Mouse (Mus musculus): ENCODE measurements around the gene Tcf7l2. TPM values are rescaled to one million over a fixed set of nuclear protein-coding genes. Genes with fewer than 3 reads are reported as not detected.
A peak's percentile ranks its signal among the peaks of the same experiment; 100 is the strongest.

The Tcf7l2 gene
- polyA plus RNA-seq, 1 experiment from 2014 or later, result 41.7 TPM

- Histone ChIP-seq H3K36me3 (ENCODE audit: control insufficient read depth, insufficient read depth, low read length) (no peaks in the 10 kb centered on the region), H3K9ac (ENCODE audit: low read length) (no peak overlapping the region), H3K4me3 (ENCODE audit: low read depth, low read length) (no peak overlapping the region), H3K27ac (replicated peaks) (no peak overlapping the region), H3K4me1 (replicated peaks; ENCODE audit: control insufficient read depth, insufficient read depth) (0 out of 2 replicates have a peak, but pooled peaks cover 2% of the 10 kb centered on the region), H3K4me2 (replicated peaks; ENCODE audit: low read depth) (no peak overlapping the region), H3K9me3 (ENCODE audit: control insufficient read depth, low read length) (no peaks in the 10 kb centered on the region), H3K27me3 (ENCODE audit: control insufficient read depth, insufficient read depth, low read length) (no peaks in the 10 kb centered on the region)
- ATAC-seq (ENCODE audit: low FRiP score, low TSS enrichment), result no peak
- DNase-seq (ENCODE audit: low spot score), result no peak
- WGBS, result 51% methylated on average over 10 of the region's 10 CpGs
- TF ChIP-seq EP300 (optimal IDR thresholded peaks at IDR 0.05), result no peak
These were observed 155.0 kb downstream of the Tcf7l2 start for GRCm38 (mm10) chr19:55896629-55897028.

DNA sequence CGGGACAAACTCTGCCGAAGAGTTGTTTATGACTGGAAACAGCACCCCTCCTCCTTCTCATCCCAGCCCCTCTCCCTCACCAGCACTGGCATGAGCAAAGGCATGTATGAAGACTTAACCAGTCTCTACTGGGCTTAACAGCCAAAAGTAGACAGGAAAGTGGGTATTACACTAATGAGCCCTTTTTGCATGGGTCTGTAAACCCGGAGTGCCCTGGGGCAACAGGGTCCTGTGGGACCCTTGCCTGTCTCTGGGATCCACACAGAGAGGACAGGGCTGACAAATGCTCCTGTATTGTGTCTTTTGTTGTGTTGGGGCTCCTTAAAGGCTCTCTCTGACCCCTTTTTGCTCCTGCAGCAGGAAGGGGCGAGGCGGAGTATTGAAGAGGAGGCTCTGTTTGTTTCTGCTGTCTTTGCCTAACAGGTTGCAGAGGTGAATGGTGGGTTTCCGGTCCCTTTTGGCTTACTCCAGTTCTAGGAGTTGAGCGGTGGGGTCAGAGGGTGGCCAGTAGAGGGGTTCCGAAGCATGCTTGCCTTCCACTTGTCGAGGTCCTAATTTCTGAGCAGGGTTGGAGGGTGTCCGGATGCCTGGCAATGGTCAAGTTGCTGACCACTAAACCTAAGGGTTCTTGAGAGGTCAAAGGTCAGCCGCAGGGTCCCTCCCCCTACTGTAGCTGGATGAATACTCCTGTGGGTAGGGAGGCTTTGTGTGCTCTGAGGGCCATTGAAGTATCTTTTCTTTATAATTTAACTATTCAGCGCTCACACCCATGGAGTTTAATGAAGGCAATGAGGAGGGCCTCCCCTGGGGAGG lies 161.2 kb downstream of the Tcf7l2 start:
- DNase-seq (ENCODE audit: low spot score) (no peak), ATAC-seq (ENCODE audit: low FRiP score, low TSS enrichment) (no peak; the same call in 1 of the 2 replicates)
- Histone ChIP-seq H3K36me3 (ENCODE audit: control insufficient read depth, insufficient read depth, low read length) (no peaks in the 10 kb centered on the region), H3K9ac (ENCODE audit: low read length) (no peak overlapping the region), H3K4me3 (ENCODE audit: low read depth, low read length) (no peak overlapping the region), H3K9me3 (ENCODE audit: control insufficient read depth, low read length) (no peaks in the 10 kb centered on the region), H3K27me3 (ENCODE audit: control insufficient read depth, insufficient read depth, low read length) (no peaks in the 10 kb centered on the region), H3K27ac (replicated peaks) (no peak overlapping the region), H3K4me2 (replicated peaks; ENCODE audit: low read depth) (no peak overlapping the region), H3K4me1 (replicated peaks; ENCODE audit: control insufficient read depth, insufficient read depth) (0 out of 2 replicates have a peak, but pooled peaks cover 2% of the 10 kb centered on the region)
- TF ChIP-seq CTCF (IDR thresholded peaks at IDR 0.05; ENCODE audit: low read depth) (no peak), EP300 (optimal IDR thresholded peaks at IDR 0.05) (no peak)
- 85% methylated on average over 12 of the region's 12 CpGs for WGBS

- ATAC-seq (ENCODE audit: low FRiP score, low TSS enrichment) (peak; percentile 38; the same call in 1 of the 2 replicates), DNase-seq (ENCODE audit: low spot score) (peak; percentile 51)
- Histone ChIP-seq H3K4me3 (ENCODE audit: low read depth, low read length) (no peak overlapping the region), H3K4me2 (replicated peaks; ENCODE audit: low read depth) (no peak overlapping the region), H3K4me1 (replicated peaks; ENCODE audit: control insufficient read depth, insufficient read depth) (no peaks in the 10 kb centered on the region), H3K27ac (replicated peaks) (no peak overlapping the region), H3K9me3 (ENCODE audit: control insufficient read depth, low read length) (no peaks in the 10 kb centered on the region), H3K27me3 (ENCODE audit: control insufficient read depth, insufficient read depth, low read length) (no peaks in the 10 kb centered on the region), H3K36me3 (ENCODE audit: control insufficient read depth, insufficient read depth, low read length) (peaks cover 12% of the 10 kb centered on the region), H3K9ac (ENCODE audit: low read length) (no peak overlapping the region)
- TF ChIP-seq EP300 (optimal IDR thresholded peaks at IDR 0.05) (no peak), CTCF (IDR thresholded peaks at IDR 0.05; ENCODE audit: low read depth) (peak; percentile 74)
- 37% methylated on average over 7 of the region's 7 CpGs for WGBS
These were observed 167.4 kb downstream of the Tcf7l2 start for GRCm38 (mm10) chr19:55909039-55909438.

- no peak for ATAC-seq (ENCODE audit: low FRiP score, low TSS enrichment)
- no peak for DNase-seq (ENCODE audit: low spot score)
- TF ChIP-seq EP300 (optimal IDR thresholded peaks at IDR 0.05) (no peak), CTCF (IDR thresholded peaks at IDR 0.05; ENCODE audit: low read depth) (no peak)
- H3K9ac ChIP-seq (ENCODE audit: low read length), result no peak overlapping the region
- no peak overlapping the region for H3K4me3 ChIP-seq (ENCODE audit: low read depth, low read length)
- no peak overlapping the region for H3K4me2 ChIP-seq (replicated peaks; ENCODE audit: low read depth)
- H3K36me3 ChIP-seq (ENCODE audit: control insufficient read depth, insufficient read depth, low read length), result peaks cover 12% of the 10 kb centered on the region
- H3K27me3 ChIP-seq (ENCODE audit: control insufficient read depth, insufficient read depth, low read length), result no peaks in the 10 kb centered on the region
- no peaks in the 10 kb centered on the region for H3K9me3 ChIP-seq (ENCODE audit: control insufficient read depth, low read length)
- no peaks in the 10 kb centered on the region for H3K4me1 ChIP-seq (replicated peaks; ENCODE audit: control insufficient read depth, insufficient read depth)
- H3K27ac ChIP-seq (replicated peaks), result no peak overlapping the region
- WGBS, result 98% methylated on average over 8 of the region's 8 CpGs
These were observed 170.3 kb downstream of the Tcf7l2 start for GRCm38 (mm10) chr19:55911941-55912340.

DNA sequence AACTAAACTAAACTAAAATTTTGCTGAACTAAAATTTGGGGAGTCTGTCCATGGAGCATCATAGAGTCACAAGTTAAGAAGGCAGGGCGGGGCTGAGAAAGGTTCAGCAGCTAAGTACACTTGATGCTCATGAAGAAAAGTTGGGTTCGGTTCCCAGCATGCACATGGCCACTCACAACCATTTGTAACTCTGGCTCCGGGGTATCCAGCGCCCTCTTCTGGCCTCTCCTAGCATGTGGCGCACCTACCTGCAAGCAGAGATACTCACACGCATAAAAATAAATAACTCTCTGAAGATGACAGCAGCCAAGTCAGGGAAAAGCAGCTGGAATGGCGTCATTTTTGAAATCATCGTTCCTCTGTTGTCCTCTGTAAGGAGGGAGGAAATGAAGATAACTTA lies 171.2 kb downstream of the Tcf7l2 start:
- no peak overlapping the region for H3K27ac ChIP-seq (replicated peaks)
- 95% methylated on average over 8 of the region's 8 CpGs for WGBS
- H3K36me3 ChIP-seq (ENCODE audit: control insufficient read depth, insufficient read depth, low read length), result peaks cover 12% of the 10 kb centered on the region
- H3K9ac ChIP-seq (ENCODE audit: low read length), result no peak overlapping the region
- H3K4me2 ChIP-seq (replicated peaks; ENCODE audit: low read depth), result no peak overlapping the region
- no peaks in the 10 kb centered on the region for H3K27me3 ChIP-seq (ENCODE audit: control insufficient read depth, insufficient read depth, low read length)
- ATAC-seq (ENCODE audit: low FRiP score, low TSS enrichment), result no peak
- no peaks in the 10 kb centered on the region for H3K9me3 ChIP-seq (ENCODE audit: control insufficient read depth, low read length)
- H3K4me1 ChIP-seq (replicated peaks; ENCODE audit: control insufficient read depth, insufficient read depth), result no peaks in the 10 kb centered on the region
- DNase-seq (ENCODE audit: low spot score), result no peak
- H3K4me3 ChIP-seq (ENCODE audit: low read depth, low read length), result no peak overlapping the region
- peak; percentile 39 for TF ChIP-seq CTCF (IDR thresholded peaks at IDR 0.05; ENCODE audit: low read depth)
- TF ChIP-seq EP300 (optimal IDR thresholded peaks at IDR 0.05), result no peak

GRCm38 (mm10) chr19:55913585-55913984 lies 172.0 kb downstream of the Tcf7l2 start:
- Histone ChIP-seq H3K27ac (replicated peaks) (no peak overlapping the region), H3K36me3 (ENCODE audit: control insufficient read depth, insufficient read depth, low read length) (peaks cover 12% of the 10 kb centered on the region), H3K4me2 (replicated peaks; ENCODE audit: low read depth) (no peak overlapping the region), H3K9me3 (ENCODE audit: control insufficient read depth, low read length) (no peaks in the 10 kb centered on the region), H3K9ac (ENCODE audit: low read length) (no peak overlapping the region), H3K4me1 (replicated peaks; ENCODE audit: control insufficient read depth, insufficient read depth) (no peaks in the 10 kb centered on the region), H3K27me3 (ENCODE audit: control insufficient read depth, insufficient read depth, low read length) (no peaks in the 10 kb centered on the region), H3K4me3 (ENCODE audit: low read depth, low read length) (no peak overlapping the region)
- ATAC-seq (ENCODE audit: low FRiP score, low TSS enrichment) (no peak), DNase-seq (ENCODE audit: low spot score) (no peak)
- TF ChIP-seq EP300 (optimal IDR thresholded peaks at IDR 0.05) (no peak), CTCF (IDR thresholded peaks at IDR 0.05; ENCODE audit: low read depth) (no peak)
- WGBS, result 84% methylated on average over 10 of the region's 10 CpGs

All from stomach, postnatal 0 days (tissue).